Mouse (Mus musculus) liver, embryonic 14.5 days (tissue): ENCODE data around the gene Kank2. TPM values are rescaled to one million over a fixed set of nuclear protein-coding genes. Genes with fewer than 3 reads are reported as not detected.
A peak's percentile ranks its signal among the peaks of the same experiment; 100 is the strongest.

ENCODE experiments used
- ATAC-seq: fragments of 200-750 bp; cut with Nextera tagmentation; 2 replicates; pipeline ENCODE4 v1.8.0; 2017; ENCODE audit warnings: moderate number of reproducible peaks, mild to moderate bottlenecking, moderate library complexity; ENCODE audit not compliant: insufficient read depth
- DNase-seq, 3 experiments: peaks; one replicate each; pipeline ENCODE4 v3.0.0-alpha.2; 2012 to 2013; ENCODE audit warnings: low read depth in 3 of 3, low spot score in 3 of 3
- H3K27ac ChIP-seq: fragments of 300-500 bp; sonication (generic); 2 replicates; pipeline ENCODE4 v1.5.1; 2014; ENCODE audit warnings: moderate library complexity, mild to moderate bottlenecking, control low read depth, inconsistent platforms
- H3K27me3 ChIP-seq: fragments of 300-500 bp; sonication (generic); 2 replicates; pipeline ENCODE4 v1.6.1; 2014; ENCODE audit warnings: mild to moderate bottlenecking, low read length, moderate library complexity; ENCODE audit not compliant: control insufficient read depth, insufficient read depth
- H3K36me3 ChIP-seq: fragments of 300-500 bp; sonication (generic); replicated peaks from 2 replicates; pipeline ENCODE4 v1.6.1; 2014; ENCODE audit warnings: low read depth; ENCODE audit not compliant: control insufficient read depth, insufficient read depth
- H3K4me1 ChIP-seq, 2 experiments: fragments of 200-500 bp in 1 of 2; fragments of 300-500 bp in 1 of 2; sonication (generic) in 1 of 2; replicated peaks; 2 replicates each; pipeline ENCODE4 v1.6.1; 2012 to 2014; ENCODE audit warnings: antibody characterized with exemption in 1 of 2, inconsistent platforms in 1 of 2, low read length in 1 of 2; ENCODE audit not compliant: control insufficient read depth in 2 of 2, insufficient read depth in 2 of 2
- H3K4me2 ChIP-seq: fragments of 300-500 bp; sonication (generic); 2 replicates; pipeline ENCODE4 v1.6.1; 2014; ENCODE audit warnings: low read depth, mild to moderate bottlenecking, control low read depth, moderate library complexity
- H3K4me3 ChIP-seq, 2 experiments: fragments of 200-500 bp in 1 of 2; fragments of 300-500 bp in 1 of 2; sonication (generic) in 1 of 2; 2 replicates each; pipeline ENCODE4 v1.5.1; 2012 to 2014; ENCODE audit warnings: low read depth in 2 of 2, low read length in 2 of 2, mild to moderate bottlenecking in 2 of 2, control low read depth in 1 of 2, inconsistent platforms in 1 of 2, moderate library complexity in 1 of 2; ENCODE audit not compliant: insufficient read depth in 1 of 2
- H3K9ac ChIP-seq: fragments of 300-500 bp; sonication (generic); replicated peaks from 2 replicates; pipeline ENCODE4 v1.6.1; 2014; ENCODE audit warnings: mild to moderate bottlenecking, control low read depth, moderate library complexity
- H3K9me3 ChIP-seq: fragments of 300-500 bp; sonication (generic); 2 replicates; pipeline ENCODE4 v1.6.1; 2016; ENCODE audit warnings: low read length, mixed read lengths; ENCODE audit not compliant: control insufficient read depth
- CTCF ChIP-seq: IDR thresholded peaks from 2 replicates; pipeline ENCODE4 v1.5.1; 2016; ENCODE audit warnings: antibody characterized with exemption, low read depth, control low read depth
- EP300 ChIP-seq: IDR thresholded peaks from 2 replicates; pipeline ENCODE4 v1.6.1; 2016; ENCODE audit warnings: antibody characterized with exemption, low read depth
- WGBS: fragments of 180-500 bp; shearing (Covaris S2); extraction: QIAGEN DNeasy Blood & Tissue Kit; methylation state at CpG from one replicate; pipeline ENCODE4 v1.1.7; 2014; ENCODE audit not compliant: insufficient replicate concordance; 5-methylcytosine and 5-hydroxymethylcytosine counted together
- polyA plus RNA-seq, 2 experiments: library from polyadenylated mRNA; depleted of rRNA in 1 of 2; stranded (reverse) in 1 of 2; unstranded in 1 of 2; fragments of >200 nt; fragmentation: Nextera tagmentation in 1 of 2; extraction: Ambion mirVana in 1 of 2; gene quantifications; 2 replicates each; pipeline versions ENCODE4 v1.2.1 to v1.2.3; 2012 to 2014

Gene Kank2
- polyA plus RNA-seq, 2 experiments: 1.2 to 3.9 TPM

DNA sequence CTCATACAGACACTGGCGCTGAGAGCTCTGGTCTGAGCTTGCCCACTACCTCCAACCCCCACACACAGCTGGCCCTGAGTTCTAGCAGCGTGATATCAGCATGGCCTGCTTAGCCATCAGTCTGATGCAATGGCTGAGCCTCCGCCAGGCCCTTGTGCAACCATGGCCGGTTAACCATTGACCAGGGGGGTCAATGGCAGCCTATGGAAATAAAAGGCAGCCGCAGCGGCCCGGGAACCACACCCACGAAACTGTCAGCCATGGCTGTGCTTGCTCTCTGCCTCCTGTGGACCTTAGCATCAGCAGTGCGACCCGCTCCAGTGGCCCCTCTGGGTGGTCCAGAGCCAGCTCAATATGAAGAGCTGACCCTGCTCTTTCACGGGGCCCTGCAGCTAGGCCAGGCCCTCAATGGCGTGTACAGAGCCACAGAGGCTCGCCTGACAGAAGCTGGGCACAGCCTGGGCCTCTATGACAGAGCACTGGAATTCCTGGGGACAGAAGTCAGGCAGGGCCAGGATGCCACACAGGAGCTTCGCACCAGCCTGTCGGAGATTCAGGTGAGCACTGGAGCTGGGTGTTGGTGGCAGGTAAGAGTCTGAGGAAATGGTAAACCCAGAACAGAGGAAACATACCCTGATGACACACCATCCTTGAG, 36.8 kb upstream of the Kank2 start, which contains the start of gene Angptl8:
Gene Angptl8, plus strand, starts transcription at position 253 of the 655 bp plus-strand sequence.
- Histone ChIP-seq H3K27ac (no peak within 1 kb of the TSS), H3K4me2 (peak within 1 kb of the TSS; percentile 23), H3K9ac (peak within 1 kb of the TSS; percentile 28; the same call in 1 of the 2 replicates), H3K27me3 (no peaks in the 10 kb centered on the region), H3K36me3 (no peaks in the 10 kb centered on the region), H3K4me1 (peaks cover 0 to 7% of the 10 kb centered on the region in 2 experiments; a peak in 2 of 4 replicates), H3K9me3 (no peaks in the 10 kb centered on the region), H3K4me3 (peak within 1 kb of the TSS; percentile 50 to 57)
- 62% methylated on average over 15 of the region's 15 CpGs for WGBS
- DNase-seq (peak in 2 of 3 experiments; percentile 20 to 36), ATAC-seq (peak; percentile 72)
- TF ChIP-seq CTCF (no peak), EP300 (no peak)

DNA sequence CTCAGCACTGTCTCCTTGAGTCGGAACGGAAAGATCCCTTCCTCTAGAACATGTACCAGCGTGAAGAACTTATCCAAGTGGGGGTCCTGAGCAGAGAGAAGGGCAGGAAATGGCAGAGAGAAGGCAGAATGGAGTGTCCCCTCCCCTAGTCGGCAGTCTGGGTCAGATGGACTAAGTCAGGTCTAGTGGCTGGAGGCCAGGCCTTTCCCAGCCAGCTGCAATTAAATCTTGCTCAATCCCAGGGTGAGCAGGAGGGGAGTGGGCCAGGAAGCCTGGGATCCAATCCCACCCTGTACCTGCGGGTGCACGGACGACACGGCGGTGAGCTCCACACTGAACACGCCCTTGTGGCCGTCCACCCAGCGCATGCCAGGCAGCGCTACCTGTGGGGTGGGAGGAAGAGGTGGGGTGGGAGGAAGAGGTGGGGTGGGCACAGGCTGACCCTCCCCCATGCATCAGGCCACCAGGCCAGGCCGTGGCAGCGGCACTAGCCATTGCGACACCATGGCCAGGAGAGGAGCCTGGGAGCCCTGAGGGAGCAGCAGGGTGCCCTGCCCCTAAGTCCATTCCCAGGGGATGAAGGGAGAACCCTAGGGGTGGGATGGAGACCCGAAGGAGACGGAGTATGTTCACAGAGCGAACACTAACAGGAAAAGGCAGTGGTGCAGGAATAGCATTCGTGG, 33.2 kb upstream of the Kank2 start:
- Histone ChIP-seq H3K36me3 (no peaks in the 10 kb centered on the region), H3K27me3 (no peaks in the 10 kb centered on the region), H3K4me3 (no peak overlapping the region), H3K4me2 (no peak overlapping the region), H3K27ac (no peak overlapping the region), H3K9ac (no peak overlapping the region), H3K4me1 (peaks cover 0 to 7% of the 10 kb centered on the region in 2 experiments; a peak in 2 of 4 replicates), H3K9me3 (no peaks in the 10 kb centered on the region)
- ATAC-seq (peak; percentile 14), DNase-seq (no peak)
- WGBS: 73% methylated on average over 20 of the region's 20 CpGs
- TF ChIP-seq EP300 (no peak), CTCF (no peak)

DNA sequence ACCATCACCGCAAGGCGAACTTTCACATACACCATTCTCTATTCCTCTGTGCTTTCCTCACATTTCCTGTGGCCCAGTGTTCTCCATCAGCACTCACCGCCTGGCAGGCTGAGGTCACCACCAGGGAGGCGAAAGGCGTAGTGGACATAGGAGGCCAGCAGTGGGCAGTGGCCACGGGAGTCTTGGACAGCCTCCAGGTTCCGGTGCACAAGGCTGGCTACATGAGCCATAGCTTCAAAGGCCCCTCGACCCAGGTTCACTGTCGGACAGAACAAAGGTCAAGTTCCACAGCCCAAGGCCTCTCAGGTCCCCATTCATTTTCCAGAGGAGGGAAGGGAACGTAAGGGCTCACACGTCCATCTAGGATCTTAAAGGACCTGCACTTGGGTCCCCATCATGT, 32.4 kb upstream of the Kank2 start:
- WGBS: 72% methylated on average over 11 of the region's 11 CpGs
- no peaks in the 10 kb centered on the region for H3K27me3 ChIP-seq
- DNase-seq (peak in 1 of 3 experiments; percentile 7), ATAC-seq (0 out of 2 replicates have a peak, but pooled peaks have one; percentile 20)
- H3K4me3 ChIP-seq: no peak overlapping the region
- no peak overlapping the region for H3K4me2 ChIP-seq
- H3K9ac ChIP-seq: no peak overlapping the region
- peaks cover 0 to 7% of the 10 kb centered on the region in 2 experiments; a peak in 2 of 4 replicates for H3K4me1 ChIP-seq
- no peaks in the 10 kb centered on the region for H3K36me3 ChIP-seq
- no peak overlapping the region for H3K27ac ChIP-seq
- no peaks in the 10 kb centered on the region for H3K9me3 ChIP-seq
- TF ChIP-seq CTCF: peak; percentile 39
- TF ChIP-seq EP300: no peak

DNA sequence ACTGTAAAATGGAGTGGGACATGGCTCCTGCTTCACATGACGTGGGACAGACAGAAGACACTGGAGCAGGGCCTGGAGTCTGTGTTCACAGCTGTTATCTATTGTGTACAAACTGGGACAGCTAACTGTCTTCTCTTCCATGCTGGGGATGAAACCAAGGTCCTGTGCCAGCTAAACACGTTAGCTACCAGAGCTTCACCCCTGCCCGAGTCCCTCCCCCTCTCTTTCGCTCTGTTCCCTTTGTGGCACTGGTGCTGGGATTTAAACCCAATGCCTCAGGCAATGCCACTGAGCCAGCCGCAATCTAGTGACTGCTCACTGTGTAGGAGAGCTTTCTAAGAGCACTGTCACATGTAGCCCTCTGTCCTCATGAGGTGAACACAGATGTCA, 31.9 kb upstream of the Kank2 start:
- 69% methylated on average over 5 of the region's 5 CpGs for WGBS
- Histone ChIP-seq H3K36me3 (no peaks in the 10 kb centered on the region), H3K27ac (no peak overlapping the region)

More for the DNA sequence above, 31.9 kb upstream of the Kank2 start:
- Histone ChIP-seq H3K4me3 (no peak overlapping the region), H3K27me3 (no peaks in the 10 kb centered on the region), H3K9ac (no peak overlapping the region), H3K4me1 (peaks cover 0 to 7% of the 10 kb centered on the region in 2 experiments; a peak in 2 of 4 replicates), H3K9me3 (no peaks in the 10 kb centered on the region), H3K4me2 (no peak overlapping the region)
- DNase-seq (no peak), ATAC-seq (no peak)
- TF ChIP-seq EP300 (no peak), CTCF (no peak)
